Mouse (Mus musculus) ES-Bruce4 (cell line): ENCODE data around the gene Sun2. TPM values are rescaled to one million over a fixed set of nuclear protein-coding genes. Genes with fewer than 3 reads are reported as not detected.

ENCODE experiments used
- H3K27ac ChIP-seq: 2 replicates; pipeline ENCODE4 v1.5.1; 2012; ENCODE audit warnings: low read length, inconsistent platforms; ENCODE audit not compliant: insufficient read depth
- H3K27me3 ChIP-seq: 2 replicates; pipeline ENCODE4 v1.6.1; 2012; ENCODE audit warnings: mild to moderate bottlenecking, low read length, inconsistent platforms; ENCODE audit not compliant: control insufficient read depth, poor library complexity, insufficient read depth, severe bottlenecking
- H3K36me3 ChIP-seq: 2 replicates; pipeline ENCODE4 v1.6.1; 2012; ENCODE audit warnings: inconsistent platforms, mild to moderate bottlenecking, low read length, moderate library complexity; ENCODE audit not compliant: control insufficient read depth, poor library complexity, insufficient read depth, severe bottlenecking
- H3K4me1 ChIP-seq: one replicate; pipeline ENCODE4 v1.8.1; 2011; ENCODE audit warnings: low read length; ENCODE audit not compliant: control insufficient read depth, insufficient read depth
- H3K4me3 ChIP-seq: 2 replicates; pipeline ENCODE4 v1.5.1; 2011; ENCODE audit warnings: low read depth, mild to moderate bottlenecking, low read length
- H3K9ac ChIP-seq: 2 replicates; pipeline ENCODE4 v1.6.1; 2012; ENCODE audit warnings: low read depth, mild to moderate bottlenecking, inconsistent platforms; ENCODE audit not compliant: poor library complexity, severe bottlenecking
- H3K9me3 ChIP-seq: replicated peaks from 2 replicates; pipeline ENCODE4 v1.6.1; 2012; ENCODE audit warnings: mild to moderate bottlenecking, low read length, inconsistent platforms; ENCODE audit not compliant: control insufficient read depth, poor library complexity, insufficient read depth, severe bottlenecking
- CTCF ChIP-seq: IDR thresholded peaks from one replicate; pipeline ENCODE4 v1.8.1; 2011; ENCODE audit warnings: low read depth, low read length
- EP300 ChIP-seq: IDR thresholded peaks from 2 replicates; pipeline ENCODE4 v1.6.1; 2011; ENCODE audit warnings: low read depth, low read length; ENCODE audit not compliant: insufficient read depth
- POLR2A ChIP-seq: IDR thresholded peaks from one replicate; pipeline ENCODE4 v1.8.1; 2011; ENCODE audit warnings: low read length; ENCODE audit not compliant: insufficient read depth
- polyA plus RNA-seq: library from polyadenylated mRNA; stranded (reverse); fragments of >200 nt; gene quantifications from 2 replicates; pipeline ENCODE4 v1.2.4, GENCODE M21; 2011; ENCODE audit warnings: low read depth; ENCODE audit not compliant: missing spikeins, insufficient read depth, insufficient read length

Gene Sun2
- polyA plus RNA-seq, 1 experiment = 7.8 TPM

DNA sequence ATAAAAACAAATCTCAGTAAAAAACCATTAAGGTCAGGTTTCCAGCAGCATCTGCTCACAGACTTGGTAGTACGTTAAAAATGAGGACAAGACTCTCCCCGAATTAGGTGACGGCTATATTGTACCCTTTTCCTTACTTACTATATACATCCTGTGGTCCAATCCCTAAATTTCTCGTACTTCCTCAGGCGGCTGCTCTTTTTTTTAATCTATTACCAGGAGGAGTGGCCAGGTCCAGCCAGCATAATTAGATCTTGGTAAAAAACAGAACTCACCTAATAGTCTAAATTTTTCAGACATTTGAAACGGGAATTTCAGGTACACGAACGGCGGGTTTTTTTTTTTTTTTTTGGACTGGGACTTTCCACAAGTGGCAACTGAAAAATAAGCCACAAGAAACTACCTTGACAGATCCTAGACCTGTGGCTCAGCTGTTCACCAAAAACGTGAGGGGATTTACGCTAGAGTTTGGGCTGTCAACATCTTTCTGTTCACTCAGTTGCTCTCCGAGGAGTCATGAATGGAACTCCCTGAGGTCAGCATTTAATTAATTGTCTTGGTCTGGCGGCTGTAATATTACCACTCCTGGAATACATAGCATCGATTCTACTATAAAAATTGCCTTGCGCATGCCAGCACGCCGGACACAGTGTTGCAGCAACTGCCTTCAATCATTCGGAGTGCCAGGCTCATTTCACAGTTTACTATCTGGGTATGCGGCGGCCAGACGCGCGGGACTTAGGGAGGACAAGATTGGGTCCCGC lies 52.5 kb downstream of the Sun2 start:
- peak overlapping the region; percentile 80 for H3K4me3 ChIP-seq
- H3K9me3 ChIP-seq = no peaks in the 10 kb centered on the region
- H3K27ac ChIP-seq = no peak overlapping the region
- peaks cover 3% of the 10 kb centered on the region for H3K4me1 ChIP-seq
- TF ChIP-seq EP300 = no peak
- peak; percentile 31 for TF ChIP-seq POLR2A
- no peak for TF ChIP-seq CTCF
- no peaks in the 10 kb centered on the region for H3K27me3 ChIP-seq
- no peaks in the 10 kb centered on the region for H3K36me3 ChIP-seq
- H3K9ac ChIP-seq = peak overlapping the region; percentile 31

DNA sequence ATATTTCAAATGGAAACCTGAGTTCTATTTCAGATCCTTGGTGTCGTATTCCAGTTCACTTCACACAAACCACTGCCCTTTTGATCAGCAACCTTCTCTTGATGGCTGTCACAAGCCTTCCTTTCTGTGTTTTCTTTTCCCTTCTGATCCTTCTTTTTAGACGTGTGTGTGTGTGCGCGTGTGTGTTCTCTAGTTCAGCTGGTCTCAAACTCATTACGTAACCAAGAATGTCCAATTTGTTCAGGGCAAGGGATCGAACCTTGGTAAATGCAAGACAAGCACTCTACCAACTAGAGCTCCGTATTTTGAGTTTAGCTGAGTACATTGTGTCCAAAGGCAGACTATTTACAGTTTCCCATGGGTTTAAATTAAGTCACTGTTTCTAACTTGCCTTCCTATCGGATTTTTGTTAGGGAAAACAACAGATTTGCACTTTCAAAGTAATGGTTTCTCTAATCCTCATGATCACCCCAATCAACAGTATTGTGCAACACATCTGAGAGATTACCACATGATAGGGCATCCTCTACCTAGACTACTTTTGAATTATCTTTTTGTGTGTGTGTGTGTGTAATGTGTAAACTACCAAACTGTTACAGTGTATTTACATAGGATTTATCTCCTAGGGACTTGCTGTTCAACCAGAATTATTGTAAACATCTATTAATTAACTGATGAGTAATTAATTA lies 53.9 kb downstream of the Sun2 start:
- peak overlapping the region; percentile 90 for H3K9ac ChIP-seq
- TF ChIP-seq CTCF (no peak), POLR2A (no peak), EP300 (no peak)
- no peaks in the 10 kb centered on the region for H3K36me3 ChIP-seq
- H3K4me3 ChIP-seq = peak overlapping the region; percentile 94
- H3K27me3 ChIP-seq = no peaks in the 10 kb centered on the region
- peaks cover 4% of the 10 kb centered on the region for H3K4me1 ChIP-seq
- peak overlapping the region; percentile 83 for H3K27ac ChIP-seq
- H3K9me3 ChIP-seq = no peaks in the 10 kb centered on the region

DNA sequence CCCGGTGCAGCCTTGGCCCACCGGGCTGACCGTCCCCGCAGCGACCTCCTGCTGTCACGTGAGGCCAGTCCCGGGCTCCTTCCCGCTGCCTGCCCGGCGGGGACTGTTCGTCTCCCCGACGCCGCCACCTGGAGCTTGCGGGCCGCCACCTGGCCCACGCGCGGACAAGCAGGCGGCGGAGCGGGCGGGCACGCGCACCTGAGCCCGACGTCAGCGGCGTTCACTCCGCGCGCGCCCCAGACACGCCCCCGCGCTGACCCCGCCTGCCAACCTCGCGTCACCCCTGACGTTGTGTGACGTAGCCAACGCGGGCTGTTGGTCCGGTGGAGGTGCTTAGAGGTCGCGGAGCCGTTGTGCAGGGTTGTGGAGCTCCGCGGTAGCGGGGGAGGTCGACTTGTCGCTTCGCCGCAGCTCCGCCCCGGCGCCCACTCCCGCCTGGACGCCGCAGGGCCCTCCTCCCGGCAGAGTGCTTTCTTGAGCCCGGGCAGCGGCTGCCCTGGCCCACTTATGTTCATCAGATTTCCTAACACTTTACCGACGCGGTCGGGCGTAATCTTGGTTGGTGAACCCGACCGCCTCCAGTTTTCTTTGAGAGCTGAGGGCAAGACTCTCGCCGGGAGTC lies 54.6 kb downstream of the Sun2 start, which contains the start of gene Josd1:
Gene Josd1, minus strand, starts transcription at position 274 of the 622 bp plus-strand sequence.
- H3K4me1 ChIP-seq = peaks cover 4% of the 10 kb centered on the region
- no peaks in the 10 kb centered on the region for H3K36me3 ChIP-seq
- H3K9ac ChIP-seq = peak within 1 kb of the TSS; percentile 90
- no peaks in the 10 kb centered on the region for H3K27me3 ChIP-seq
- TF ChIP-seq EP300 = no peak
- TF ChIP-seq POLR2A = peak; percentile 78
- peak within 1 kb of the TSS; percentile 83 for H3K27ac ChIP-seq
- peak within 1 kb of the TSS; percentile 94 for H3K4me3 ChIP-seq
- no peaks in the 10 kb centered on the region for H3K9me3 ChIP-seq

DNA sequence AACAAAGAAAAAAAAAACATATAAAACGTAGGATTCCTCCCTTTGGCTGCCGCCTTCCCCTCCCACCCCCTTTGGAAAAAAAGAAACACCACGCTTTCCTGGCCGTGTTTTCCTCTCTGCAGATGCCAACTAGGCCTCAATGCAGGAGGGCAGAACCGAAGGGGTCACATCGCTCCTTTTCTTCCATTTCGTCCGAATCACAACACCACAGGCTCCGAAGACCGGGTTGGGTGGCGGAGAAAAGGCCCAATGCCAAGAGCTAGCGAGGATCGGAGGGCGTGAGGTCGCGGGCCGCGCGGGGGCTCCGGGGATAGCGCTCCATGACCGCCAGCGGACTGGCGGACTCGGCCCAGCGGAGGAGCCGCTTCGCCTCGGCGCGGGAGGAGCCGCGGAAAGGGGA lies 55.2 kb downstream of the Sun2 start:
- H3K27ac ChIP-seq = no peak overlapping the region
- no peaks in the 10 kb centered on the region for H3K27me3 ChIP-seq
- no peaks in the 10 kb centered on the region for H3K36me3 ChIP-seq
- TF ChIP-seq CTCF (no peak), EP300 (no peak), POLR2A (no peak)
- peak overlapping the region; percentile 94 for H3K4me3 ChIP-seq
- no peaks in the 10 kb centered on the region for H3K9me3 ChIP-seq
- H3K4me1 ChIP-seq = peaks cover 4% of the 10 kb centered on the region
- H3K9ac ChIP-seq = peak overlapping the region; percentile 90

DNA sequence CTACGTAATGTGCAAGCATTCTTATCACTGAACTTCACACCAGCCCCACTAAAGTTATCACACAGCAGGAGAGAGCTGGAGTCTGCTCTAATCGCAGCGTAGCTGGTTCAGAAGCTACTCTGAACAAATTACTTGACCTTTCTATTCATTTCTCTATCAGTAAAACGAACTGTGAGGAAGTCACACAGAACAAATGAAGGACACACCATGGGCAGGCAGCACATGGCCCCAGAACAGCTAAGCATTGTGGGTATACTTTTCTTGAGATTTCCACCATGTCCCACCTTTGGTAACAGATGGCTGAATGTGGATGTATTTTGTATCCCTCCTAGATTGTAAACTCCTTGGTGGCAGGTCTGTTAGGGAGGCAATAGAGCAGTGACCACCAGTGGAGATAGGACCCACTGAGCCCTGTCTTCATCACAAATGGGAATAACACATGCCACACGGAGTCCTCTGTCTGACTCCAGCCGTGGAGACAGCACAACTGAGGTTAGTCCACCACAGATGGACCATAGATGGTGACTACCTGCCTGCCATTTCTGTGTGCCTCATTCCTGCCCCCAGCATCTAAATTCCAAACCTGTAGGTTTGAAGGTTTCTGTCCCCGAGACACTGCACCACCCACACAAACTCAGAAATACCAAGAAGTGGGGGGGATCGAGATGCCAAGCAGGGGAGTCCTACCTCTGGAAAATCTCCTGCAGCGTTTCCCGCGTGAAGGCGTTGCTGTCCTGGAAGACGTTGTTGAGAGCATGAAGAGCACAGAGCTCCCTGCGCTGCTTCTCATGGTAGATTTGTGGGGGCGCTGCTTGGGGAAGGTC lies 56.1 kb downstream of the Sun2 start:
- TF ChIP-seq POLR2A (no peak), CTCF (no peak), EP300 (no peak)
- Histone ChIP-seq H3K27me3 (no peaks in the 10 kb centered on the region), H3K4me3 (peak overlapping the region; percentile 48), H3K4me1 (peaks cover 4% of the 10 kb centered on the region), H3K9me3 (no peaks in the 10 kb centered on the region), H3K27ac (no peak overlapping the region), H3K36me3 (no peaks in the 10 kb centered on the region), H3K9ac (peak overlapping the region; percentile 90)

DNA sequence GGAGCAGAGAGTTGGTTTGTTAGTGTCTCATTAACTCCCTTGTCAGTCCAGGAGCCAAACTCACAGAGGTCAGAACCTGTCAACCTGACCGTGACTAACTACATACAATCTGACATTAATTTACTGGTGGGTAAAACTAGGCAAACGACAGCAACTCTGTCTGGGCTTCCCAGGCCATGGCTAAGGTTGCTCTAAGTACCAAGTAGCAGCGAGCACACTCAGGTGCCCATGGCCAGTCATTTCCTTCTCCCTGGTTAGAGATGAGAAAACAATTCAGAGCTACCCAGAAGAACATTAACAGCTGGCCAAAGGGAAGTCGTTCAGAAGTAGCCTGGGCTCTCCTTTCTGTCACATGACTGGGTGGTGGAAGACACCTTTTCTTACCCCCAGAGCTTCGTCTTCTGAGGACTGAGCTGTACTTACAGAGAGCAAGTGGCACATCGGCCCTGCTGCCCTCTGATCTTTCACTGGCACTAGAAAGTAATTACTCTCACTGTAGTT lies 57.1 kb downstream of the Sun2 start:
- no peaks in the 10 kb centered on the region for H3K36me3 ChIP-seq
- no peak overlapping the region for H3K9ac ChIP-seq
- peaks cover 4% of the 10 kb centered on the region for H3K4me1 ChIP-seq
- no peak overlapping the region for H3K4me3 ChIP-seq
- no peaks in the 10 kb centered on the region for H3K9me3 ChIP-seq
- H3K27ac ChIP-seq = no peak overlapping the region
- TF ChIP-seq EP300 (no peak), CTCF (no peak), POLR2A (no peak)
- H3K27me3 ChIP-seq = no peaks in the 10 kb centered on the region
